Mouse (Mus musculus) heart, embryonic 13.5 days (tissue): Measurements from ENCODE around the gene Sf3a2. TPM values are rescaled to one million over a fixed set of nuclear protein-coding genes. Genes with fewer than 3 reads are reported as not detected.

Source experiments
- ATAC-seq: fragments of 200-750 bp; cut with Nextera tagmentation; 2 replicates; pipeline ENCODE4 v1.8.0; 2017; ENCODE audit warnings: moderate TSS enrichment; ENCODE audit not compliant: insufficient number of reproducible peaks, low FRiP score, low TSS enrichment; ENCODE audit errors: extremely low read depth
- H3K27ac ChIP-seq: fragments of 300-500 bp; sonication (generic); replicated peaks from 2 replicates; pipeline ENCODE4 v1.5.1; 2015; ENCODE audit warnings: moderate library complexity, mild to moderate bottlenecking, inconsistent platforms
- H3K27me3 ChIP-seq: fragments of 300-500 bp; sonication (generic); replicated peaks from 2 replicates; pipeline ENCODE4 v1.6.1; 2015; ENCODE audit warnings: mild to moderate bottlenecking, inconsistent platforms
- H3K36me3 ChIP-seq: fragments of 300-500 bp; sonication (generic); 2 replicates; pipeline ENCODE4 v1.6.1; 2015; ENCODE audit warnings: mild to moderate bottlenecking, inconsistent platforms
- H3K4me1 ChIP-seq: fragments of 300-500 bp; sonication (generic); 2 replicates; pipeline ENCODE4 v1.6.1; 2015; ENCODE audit warnings: inconsistent platforms
- H3K4me2 ChIP-seq: fragments of 300-500 bp; sonication (generic); 2 replicates; pipeline ENCODE4 v1.6.1; 2015; ENCODE audit warnings: inconsistent platforms, mild to moderate bottlenecking, moderate library complexity
- H3K4me3 ChIP-seq: fragments of 300-500 bp; sonication (generic); 2 replicates; pipeline ENCODE4 v1.5.1; 2015; ENCODE audit warnings: moderate library complexity, mild to moderate bottlenecking, inconsistent platforms
- H3K9ac ChIP-seq: fragments of 300-500 bp; sonication (generic); 2 replicates; pipeline ENCODE4 v1.6.1; 2015; ENCODE audit warnings: inconsistent platforms, mild to moderate bottlenecking, moderate library complexity
- H3K9me3 ChIP-seq: fragments of 300-500 bp; sonication (generic); 2 replicates; pipeline ENCODE4 v1.6.1; 2016; ENCODE audit warnings: inconsistent platforms
- WGBS: fragments of 180-500 bp; shearing (Covaris S2); methylation state at CpG from one replicate; pipeline ENCODE4 v1.1.7; 2015; ENCODE audit warnings: mixed read lengths; 5-methylcytosine and 5-hydroxymethylcytosine counted together
- polyA plus RNA-seq: library from polyadenylated mRNA; unstranded; fragments of >200 nt; fragmentation: Nextera tagmentation; extraction: Ambion mirVana; gene quantifications from 2 replicates; pipeline ENCODE4 v1.2.1, GENCODE M21; 2015

The Sf3a2 gene
- polyA plus RNA-seq, 1 experiment from 2014 or later = 53.4 TPM

- H3K4me1 ChIP-seq = peaks cover 37% of the 10 kb centered on the region
- no peaks in the 10 kb centered on the region for H3K9me3 ChIP-seq
- H3K9ac ChIP-seq = 0 out of 2 replicates have a peak overlapping the region, but pooled peaks have one; percentile 5
- no peak overlapping the region for H3K4me2 ChIP-seq
- no peak overlapping the region for H3K27ac ChIP-seq
- no peaks in the 10 kb centered on the region for H3K27me3 ChIP-seq
- H3K4me3 ChIP-seq = no peak overlapping the region
- peaks cover 79% of the 10 kb centered on the region for H3K36me3 ChIP-seq
- WGBS = 80% methylated on average over 4 of the region's 4 CpGs
- ATAC-seq = no peak
These were observed 4.2 kb upstream of the Sf3a2 start for GRCm38 (mm10) chr10:80793803-80794202.

GRCm38 (mm10) chr10:80794750-80795149, 3.2 kb upstream of the Sf3a2 start:
- 87% methylated on average over 8 of the region's 8 CpGs for WGBS
- Histone ChIP-seq H3K9ac (no peak overlapping the region), H3K9me3 (no peaks in the 10 kb centered on the region), H3K27ac (no peak overlapping the region), H3K4me1 (peaks cover 43% of the 10 kb centered on the region), H3K36me3 (peaks cover 69% of the 10 kb centered on the region), H3K4me3 (no peak overlapping the region), H3K27me3 (no peaks in the 10 kb centered on the region), H3K4me2 (no peak overlapping the region)
- no peak for ATAC-seq

GRCm38 (mm10) chr10:80796307-80796848, 1.6 kb upstream of the Sf3a2 start:
- Histone ChIP-seq H3K4me2 (peak overlapping the region; percentile 90), H3K4me1 (peaks cover 40% of the 10 kb centered on the region), H3K36me3 (peaks cover 64% of the 10 kb centered on the region), H3K9ac (peak overlapping the region; percentile 99), H3K27ac (no peak overlapping the region), H3K27me3 (no peaks in the 10 kb centered on the region), H3K9me3 (no peaks in the 10 kb centered on the region), H3K4me3 (peak overlapping the region; percentile 88)
- no peak for ATAC-seq
- 78% methylated on average over 9 of the region's 9 CpGs for WGBS

GRCm38 (mm10) chr10:80797186-80798149, 530 bp upstream of the Sf3a2 start:
- ATAC-seq = peak; percentile 41; the same call in 1 of the 2 replicates
- H3K4me2 ChIP-seq = peak overlapping the region; percentile 90
- no peaks in the 10 kb centered on the region for H3K9me3 ChIP-seq
- H3K36me3 ChIP-seq = peaks cover 64% of the 10 kb centered on the region
- peak overlapping the region; percentile 98 for H3K27ac ChIP-seq
- no peaks in the 10 kb centered on the region for H3K27me3 ChIP-seq
- peak overlapping the region; percentile 99 for H3K9ac ChIP-seq
- 1% methylated on average over 59 of the region's 59 CpGs for WGBS
- peak overlapping the region; percentile 88 for H3K4me3 ChIP-seq
- peaks cover 29% of the 10 kb centered on the region for H3K4me1 ChIP-seq

- Histone ChIP-seq H3K27ac (peak overlapping the region; percentile 98), H3K36me3 (peaks cover 64% of the 10 kb centered on the region), H3K4me3 (peak overlapping the region; percentile 88), H3K27me3 (no peaks in the 10 kb centered on the region), H3K4me1 (peaks cover 27% of the 10 kb centered on the region), H3K4me2 (peak overlapping the region; percentile 90), H3K9ac (peak overlapping the region; percentile 99), H3K9me3 (no peaks in the 10 kb centered on the region)
- no peak for ATAC-seq
- WGBS = under 1% methylated on average over 18 of the region's 18 CpGs
These were observed 1.1 kb downstream of the Sf3a2 start for GRCm38 (mm10) chr10:80799070-80799566.

- peaks cover 43% of the 10 kb centered on the region for H3K4me1 ChIP-seq
- no peak overlapping the region for H3K4me3 ChIP-seq
- no peak overlapping the region for H3K4me2 ChIP-seq
- peaks cover 10% of the 10 kb centered on the region for H3K27me3 ChIP-seq
- WGBS = 88% methylated on average over 10 of the region's 10 CpGs
- H3K9ac ChIP-seq = 0 out of 2 replicates have a peak overlapping the region, but pooled peaks have one; percentile 11
- H3K36me3 ChIP-seq = peaks cover 52% of the 10 kb centered on the region
- no peaks in the 10 kb centered on the region for H3K9me3 ChIP-seq
- no peak overlapping the region for H3K27ac ChIP-seq
- no peak for ATAC-seq
These were observed 4.4 kb downstream of the Sf3a2 start for GRCm38 (mm10) chr10:80802204-80802912.

GRCm38 (mm10) chr10:80802996-80803395, 5.0 kb downstream of the Sf3a2 start:
- Histone ChIP-seq H3K9ac (0 out of 2 replicates have a peak overlapping the region, but pooled peaks have one; percentile 11), H3K27ac (no peak overlapping the region), H3K36me3 (peaks cover 52% of the 10 kb centered on the region), H3K4me2 (no peak overlapping the region), H3K4me3 (no peak overlapping the region), H3K4me1 (peaks cover 49% of the 10 kb centered on the region), H3K27me3 (peaks cover 14% of the 10 kb centered on the region), H3K9me3 (no peaks in the 10 kb centered on the region)
- ATAC-seq = no peak
- 73% methylated on average over 3 of the region's 3 CpGs for WGBS

GRCm38 (mm10) chr10:80804340-80804739, 6.3 kb downstream of the Sf3a2 start:
- Histone ChIP-seq H3K4me1 (peaks cover 61% of the 10 kb centered on the region), H3K9me3 (no peaks in the 10 kb centered on the region), H3K27ac (0 out of 2 replicates have a peak overlapping the region, but pooled peaks have one; percentile 36), H3K36me3 (peaks cover 52% of the 10 kb centered on the region), H3K4me2 (no peak overlapping the region), H3K27me3 (peaks cover 26% of the 10 kb centered on the region), H3K9ac (peak overlapping the region; percentile 56), H3K4me3 (no peak overlapping the region)
- WGBS = 87% methylated on average over 2 of the region's 2 CpGs
- no peak for ATAC-seq

- peaks cover 32% of the 10 kb centered on the region for H3K27me3 ChIP-seq
- no peaks in the 10 kb centered on the region for H3K9me3 ChIP-seq
- peaks cover 61% of the 10 kb centered on the region for H3K4me1 ChIP-seq
- no peak within 1 kb of the TSS for H3K4me3 ChIP-seq
- no peak within 1 kb of the TSS for H3K4me2 ChIP-seq
- WGBS = 57% methylated on average over 6 of the region's 6 CpGs
- no peak for ATAC-seq
- peak within 1 kb of the TSS; percentile 56 for H3K9ac ChIP-seq
- peaks cover 51% of the 10 kb centered on the region for H3K36me3 ChIP-seq
- H3K27ac ChIP-seq = peak within 1 kb of the TSS; percentile 36; the same call in 1 of the 2 replicates
These were observed 6.9 kb downstream of the Sf3a2 start, which contains the start of gene Amh for GRCm38 (mm10) chr10:80804916-80805315. TSS of gene Amh (plus strand) at chr10:80805243.

- no peaks in the 10 kb centered on the region for H3K9me3 ChIP-seq
- H3K27me3 ChIP-seq = peaks cover 35% of the 10 kb centered on the region
- no peak for ATAC-seq
- peaks cover 61% of the 10 kb centered on the region for H3K4me1 ChIP-seq
- H3K4me2 ChIP-seq = no peak overlapping the region
- peaks cover 47% of the 10 kb centered on the region for H3K36me3 ChIP-seq
- 78% methylated on average over 5 of the region's 5 CpGs for whole genome bisulfite sequencing
- H3K9ac ChIP-seq = peak overlapping the region; percentile 56
- H3K4me3 ChIP-seq = no peak overlapping the region
- H3K27ac ChIP-seq = 0 out of 2 replicates have a peak overlapping the region, but pooled peaks have one; percentile 36
These were observed 7.3 kb downstream of the Sf3a2 start for GRCm38 (mm10) chr10:80805322-80805721.

- no peak for ATAC-seq
- 21% methylated on average over 3 of the region's 3 CpGs for WGBS
- Histone ChIP-seq H3K4me2 (no peak overlapping the region), H3K9ac (no peak overlapping the region), H3K27me3 (peaks cover 39% of the 10 kb centered on the region), H3K9me3 (no peaks in the 10 kb centered on the region), H3K4me1 (peaks cover 61% of the 10 kb centered on the region), H3K4me3 (no peak overlapping the region), H3K36me3 (peaks cover 46% of the 10 kb centered on the region), H3K27ac (no peak overlapping the region)
These were observed 7.9 kb downstream of the Sf3a2 start for GRCm38 (mm10) chr10:80805925-80806324.
